Mouse (Mus musculus): ENCODE measurements at regions not wholly inside any gene's neighbourhood (a gene's known extent, or its start where the extent isn't known, plus 50 kb on each side); places are given as distances from the start of the nearest gene placed in this dataset.

- TF ChIP-seq CTCF (IDR thresholded peaks at IDR 0.05; ENCODE audit: control insufficient read depth, insufficient read depth, insufficient replicate concordance, low read depth, low read length) (no peak), POLR2A (IDR thresholded peaks at IDR 0.05; ENCODE audit: control insufficient read depth, low read depth, low read length) (no peak)
Measured at GRCm38 (mm10) chr12:96198928-96199327, 506.9 kb downstream of the Flrt2 start.

Measured in testis, adult 2 months (tissue).